Mouse (Mus musculus) brain, embryonic 18.5 days (tissue): ENCODE results near the gene Ccdc15.

Experiments used
- DNase-seq: peaks from one replicate; pipeline ENCODE4 v3.0.0-alpha.2; 2012; ENCODE audit warnings: low read depth, low spot score

The Ccdc15 gene

DNA sequence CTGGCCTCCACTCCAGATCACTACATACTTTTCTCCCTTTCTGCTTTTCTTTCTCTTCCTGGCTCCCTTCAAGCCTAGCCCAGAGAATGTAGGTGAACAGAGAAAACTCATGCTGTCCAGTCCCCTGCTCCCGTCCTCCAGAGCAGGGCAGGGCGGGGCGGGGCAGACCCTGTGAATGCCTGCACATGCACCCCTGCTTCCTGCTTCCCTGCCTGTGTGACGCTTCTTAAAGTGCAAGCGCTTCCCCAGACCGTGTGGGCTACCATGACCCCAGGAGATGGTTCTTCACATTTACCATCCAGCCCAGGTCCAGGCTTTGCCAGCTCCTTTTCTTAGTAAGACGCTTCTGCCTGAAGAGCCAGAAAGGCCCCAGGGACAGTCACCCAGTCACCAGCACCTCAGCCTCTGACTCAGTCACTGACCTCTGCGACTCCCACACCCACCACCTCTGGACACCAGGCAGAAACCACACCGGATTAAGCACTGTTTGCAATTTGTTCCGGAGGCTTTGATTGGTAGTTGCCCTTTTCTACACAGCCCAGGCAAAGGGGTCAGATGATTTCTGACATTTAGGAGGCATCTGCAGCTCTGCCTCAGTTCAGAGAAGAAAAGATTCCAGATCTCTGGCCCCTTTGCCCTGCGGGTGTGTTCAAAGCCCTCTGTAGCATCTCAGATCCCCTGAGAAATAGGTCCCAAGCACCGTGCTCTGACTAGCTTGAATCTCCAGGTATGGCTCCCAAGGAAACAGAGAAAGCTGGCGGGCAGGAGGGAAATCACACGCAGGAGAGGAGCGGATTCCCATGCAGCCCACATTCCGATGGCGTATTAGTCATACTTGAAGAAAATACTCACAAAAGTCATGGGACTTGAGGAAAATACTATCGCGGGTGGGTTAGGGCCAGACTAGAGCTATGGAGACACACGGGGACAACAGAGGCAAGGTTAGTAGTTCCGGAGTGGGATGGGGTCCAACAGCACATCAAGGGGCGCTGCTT is 115.7 kb downstream of the Ccdc15 start:
- no peak for DNase-seq

GRCm38 (mm10) chr9:37230486-37231195 is 117.6 kb downstream of the Ccdc15 start:
- no peak for DNase-seq

GRCm38 (mm10) chr9:37229880-37230325 is 118.3 kb downstream of the Ccdc15 start:
- peak; percentile 47 for DNase-seq
